Mouse (Mus musculus) olfactory bulb, adult 2 months (tissue): ENCODE data around the gene Dlg2. TPM values are rescaled to one million over a fixed set of nuclear protein-coding genes. Genes with fewer than 3 reads are reported as not detected.

Source experiments
- H3K27ac ChIP-seq: fragments of 200-500 bp; 2 replicates; pipeline ENCODE4 v1.5.1; 2012; ENCODE audit warnings: low read depth, low read length; ENCODE audit not compliant: insufficient read depth
- H3K4me1 ChIP-seq: fragments of 200-500 bp; 2 replicates; pipeline ENCODE4 v1.6.1; 2012; ENCODE audit warnings: low read length; ENCODE audit not compliant: control insufficient read depth, insufficient read depth
- H3K4me3 ChIP-seq: fragments of 200-500 bp; 2 replicates; pipeline ENCODE4 v1.5.1; 2012; ENCODE audit warnings: mild to moderate bottlenecking, low read depth, low read length, moderate library complexity; ENCODE audit not compliant: insufficient read depth
- CTCF ChIP-seq: fragments of 200-500 bp; IDR thresholded peaks from 2 replicates; pipeline ENCODE4 v1.5.1; 2012; ENCODE audit warnings: low read depth, mild to moderate bottlenecking, low read length, moderate library complexity; ENCODE audit not compliant: insufficient read depth
- POLR2A ChIP-seq: fragments of 200-500 bp; IDR thresholded peaks from 2 replicates; pipeline ENCODE4 v1.6.1; 2012; ENCODE audit warnings: mild to moderate bottlenecking, low read depth, low read length, moderate library complexity; ENCODE audit not compliant: insufficient read depth
- WGBS: fragments of 180-500 bp; shearing (Covaris S2); methylation state at CpG from one replicate; pipeline ENCODE4 v1.1.7; 2018; 5-methylcytosine and 5-hydroxymethylcytosine counted together
- polyA plus RNA-seq: library from polyadenylated mRNA; stranded (reverse); fragments of >200 nt; gene quantifications from 2 replicates; pipeline ENCODE4 v1.2.4, GENCODE M21; 2012; ENCODE audit warnings: low replicate concordance; ENCODE audit not compliant: missing spikeins, insufficient read depth, insufficient read length

Gene Dlg2
- polyA plus RNA-seq, 1 experiment, result not detected

DNA sequence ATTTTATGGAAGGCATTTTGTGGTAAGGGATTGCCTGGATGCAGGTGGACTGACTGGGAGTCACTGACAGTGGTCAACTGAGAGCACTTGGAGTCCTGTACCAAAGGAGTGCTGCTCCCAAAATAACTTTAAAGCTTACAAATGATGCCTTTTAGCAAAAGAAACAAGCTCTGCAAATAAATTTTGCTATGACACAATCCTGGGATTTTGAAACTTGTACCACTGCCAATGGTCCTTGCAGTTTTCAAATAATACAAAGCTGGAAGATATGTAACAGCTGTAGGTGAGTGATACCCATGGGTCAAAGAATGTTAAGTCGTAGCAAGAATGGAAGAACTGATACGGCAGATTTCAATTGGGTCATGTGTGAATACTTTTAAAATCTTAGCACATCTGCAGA lies 1380.5 kb downstream of the Dlg2 start:
- Histone ChIP-seq H3K4me1 (no peaks in the 10 kb centered on the region), H3K27ac (no peak overlapping the region), H3K4me3 (no peak overlapping the region)
- TF ChIP-seq CTCF (no peak), POLR2A (no peak)
- 86% methylated on average over 2 of the region's 2 CpGs for WGBS

DNA sequence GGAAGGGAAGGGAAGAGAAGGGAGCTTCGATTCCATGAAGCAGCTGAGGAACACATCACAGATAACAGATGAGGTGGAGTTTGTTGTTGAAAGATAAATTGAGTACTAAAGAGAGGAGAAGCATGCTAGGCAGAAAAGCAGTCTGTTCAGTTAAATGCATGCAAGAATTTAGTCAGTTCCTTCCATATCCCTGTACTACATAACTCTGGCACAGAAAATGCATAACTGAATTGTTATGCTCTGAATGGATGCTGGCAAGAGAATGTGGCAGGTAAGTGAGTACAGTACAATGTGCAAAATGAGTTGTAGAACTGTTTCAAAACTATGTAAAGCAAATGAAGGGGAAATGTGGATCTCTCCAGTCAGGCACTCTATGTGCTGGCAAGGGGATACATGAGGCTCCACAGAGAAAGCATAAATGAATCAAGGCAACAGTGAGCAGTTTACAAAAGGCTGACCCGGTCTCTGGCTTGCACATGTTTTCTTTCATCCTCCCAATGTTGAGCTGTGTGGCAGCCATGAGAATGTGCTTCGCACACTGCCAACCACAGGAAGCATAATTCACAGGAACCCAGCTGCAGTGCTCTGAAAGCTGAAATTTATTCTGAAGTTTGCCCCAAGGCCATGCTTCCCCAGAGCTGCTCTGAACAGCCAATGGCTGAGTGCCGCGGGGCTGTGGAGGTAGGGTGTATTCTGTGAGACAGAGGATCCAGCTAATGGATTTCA lies 1386.5 kb downstream of the Dlg2 start:
- 39% methylated on average over 5 of the region's 5 CpGs for WGBS
- H3K4me3 ChIP-seq, result no peak overlapping the region
- no peaks in the 10 kb centered on the region for H3K4me1 ChIP-seq
- TF ChIP-seq POLR2A (no peak), CTCF (no peak)
- no peak overlapping the region for H3K27ac ChIP-seq

DNA sequence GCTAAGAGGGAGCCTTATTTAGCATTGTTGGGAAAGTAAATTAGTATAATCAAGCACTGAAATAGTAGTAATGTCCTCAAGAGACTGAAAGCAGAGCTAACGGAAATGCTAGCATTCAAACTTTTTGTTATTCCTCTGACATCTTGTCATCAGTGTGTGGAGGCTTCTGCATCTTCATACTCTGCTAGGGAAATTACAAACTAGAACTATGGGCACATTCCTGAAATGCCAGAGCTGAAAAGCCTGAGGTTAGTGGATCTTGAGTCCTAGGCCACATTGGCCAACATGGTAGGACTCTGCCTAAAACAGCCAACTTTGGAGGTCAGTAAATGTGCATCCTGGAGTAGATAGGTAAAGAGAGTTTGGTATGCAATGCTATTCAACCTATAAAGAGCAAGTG lies 1392.4 kb downstream of the Dlg2 start:
- Histone ChIP-seq H3K4me1 (no peaks in the 10 kb centered on the region), H3K27ac (no peak overlapping the region), H3K4me3 (no peak overlapping the region)
- 42% methylated on average over 1 of the region's 1 CpGs for WGBS
- TF ChIP-seq CTCF (no peak), POLR2A (no peak)

DNA sequence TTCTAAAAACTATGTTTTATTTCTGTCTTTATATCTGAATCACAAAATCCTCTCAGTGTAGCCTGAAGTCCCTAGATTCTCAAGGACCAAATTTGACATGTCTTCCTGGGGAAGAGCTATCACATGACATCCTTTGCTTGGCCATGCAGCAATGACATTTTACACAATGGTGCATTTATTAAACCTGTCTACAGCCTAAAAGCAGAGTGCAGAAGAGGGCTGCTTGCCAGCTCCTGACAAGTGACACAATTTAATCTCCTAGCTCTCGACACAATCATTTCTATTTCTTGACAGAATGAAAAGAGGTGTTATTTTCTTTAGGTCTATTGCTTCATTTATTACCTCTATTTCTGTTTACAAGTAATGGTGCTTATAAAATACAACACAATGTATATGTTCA lies 1400.4 kb downstream of the Dlg2 start:
- H3K4me1 ChIP-seq, result no peaks in the 10 kb centered on the region
- H3K27ac ChIP-seq, result no peak overlapping the region
- WGBS, result 41% methylated on average over 1 of the region's 1 CpGs
- TF ChIP-seq CTCF, result no peak
- no peak overlapping the region for H3K4me3 ChIP-seq

- WGBS, result 88% methylated on average over 2 of the region's 2 CpGs
- TF ChIP-seq CTCF, result no peak
- TF ChIP-seq POLR2A, result no peak
- H3K4me1 ChIP-seq, result no peaks in the 10 kb centered on the region
These were observed 1401.3 kb downstream of the Dlg2 start for GRCm38 (mm10) chr7:91877804-91878203.

GRCm38 (mm10) chr7:91886336-91886735 lies 1409.9 kb downstream of the Dlg2 start:
- H3K4me3 ChIP-seq, result no peak overlapping the region
- WGBS, result 93% methylated on average over 10 of the region's 10 CpGs
- H3K4me1 ChIP-seq, result no peaks in the 10 kb centered on the region
- no peak overlapping the region for H3K27ac ChIP-seq
- TF ChIP-seq CTCF (no peak), POLR2A (no peak)

More at GRCm38 (mm10) chr7:91877804-91878203, 1401.3 kb downstream of the Dlg2 start:
- Histone ChIP-seq H3K4me3 (no peak overlapping the region), H3K27ac (no peak overlapping the region)

DNA sequence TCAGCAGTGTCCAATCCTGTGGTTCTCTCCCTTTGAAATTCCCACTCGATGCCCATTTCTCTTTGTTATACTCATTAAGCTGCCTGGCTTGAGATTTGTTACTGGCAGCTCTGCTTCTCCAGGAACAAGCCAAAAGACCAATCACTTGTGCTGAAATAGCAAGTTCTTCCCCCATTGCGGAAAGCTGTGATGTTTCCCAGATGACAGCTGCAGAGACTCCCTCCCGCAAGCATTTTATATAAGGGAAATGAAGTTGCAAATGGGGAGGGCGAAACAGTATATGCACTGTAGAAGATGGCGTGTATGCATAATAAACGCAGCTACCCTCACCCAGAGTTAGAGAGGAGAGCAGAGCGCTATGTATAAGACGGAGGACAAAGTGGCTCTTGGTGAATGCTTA lies 1417.5 kb downstream of the Dlg2 start:
- H3K4me1 ChIP-seq, result no peaks in the 10 kb centered on the region
- 80% methylated on average over 8 of the region's 8 CpGs for WGBS
- TF ChIP-seq CTCF (no peak), POLR2A (no peak)
- H3K27ac ChIP-seq, result no peak overlapping the region
- H3K4me3 ChIP-seq, result no peak overlapping the region

GRCm38 (mm10) chr7:91896935-91897334 lies 1420.5 kb downstream of the Dlg2 start:
- 57% methylated on average over 2 of the region's 2 CpGs for WGBS
- no peak overlapping the region for H3K27ac ChIP-seq
- H3K4me3 ChIP-seq, result no peak overlapping the region
- TF ChIP-seq CTCF (no peak), POLR2A (no peak)
- H3K4me1 ChIP-seq, result no peaks in the 10 kb centered on the region

DNA sequence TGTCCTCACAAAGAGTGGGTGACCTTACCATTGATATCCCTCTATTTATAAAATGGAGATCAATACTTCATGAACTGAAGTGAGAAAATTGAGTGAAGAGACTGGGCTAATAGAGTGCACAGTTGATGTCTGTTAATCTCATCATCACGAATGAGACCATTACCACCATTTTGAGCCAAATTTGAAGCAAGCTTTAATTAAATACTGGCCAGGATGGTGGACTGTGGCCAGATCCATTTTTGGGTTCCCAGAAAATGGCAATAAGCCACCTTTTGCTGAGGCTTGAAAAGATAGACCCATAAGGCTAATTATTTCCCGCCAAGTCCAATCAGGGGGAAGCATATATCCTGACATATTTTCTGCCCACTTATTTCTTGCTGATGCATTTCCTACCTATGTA lies 1421.0 kb downstream of the Dlg2 start:
- 60% methylated on average over 2 of the region's 2 CpGs for WGBS
- no peak for TF ChIP-seq CTCF
- no peak overlapping the region for H3K4me3 ChIP-seq

GRCm38 (mm10) chr7:91902503-91902902 lies 1426.0 kb downstream of the Dlg2 start:
- H3K4me1 ChIP-seq, result no peaks in the 10 kb centered on the region
- H3K4me3 ChIP-seq, result no peak overlapping the region
- 45% methylated on average over 2 of the region's 2 CpGs for WGBS
- no peak for TF ChIP-seq CTCF
- TF ChIP-seq POLR2A, result no peak
- H3K27ac ChIP-seq, result no peak overlapping the region

More for the DNA sequence above, 1421.0 kb downstream of the Dlg2 start:
- Histone ChIP-seq H3K4me1 (no peaks in the 10 kb centered on the region), H3K27ac (no peak overlapping the region)
